Mouse (Mus musculus): ENCODE measurements at regions not wholly inside any gene's neighbourhood (a gene's known extent, or its start where the extent isn't known, plus 50 kb on each side); places are given as distances from the start of the nearest gene placed in this dataset.

DNA sequence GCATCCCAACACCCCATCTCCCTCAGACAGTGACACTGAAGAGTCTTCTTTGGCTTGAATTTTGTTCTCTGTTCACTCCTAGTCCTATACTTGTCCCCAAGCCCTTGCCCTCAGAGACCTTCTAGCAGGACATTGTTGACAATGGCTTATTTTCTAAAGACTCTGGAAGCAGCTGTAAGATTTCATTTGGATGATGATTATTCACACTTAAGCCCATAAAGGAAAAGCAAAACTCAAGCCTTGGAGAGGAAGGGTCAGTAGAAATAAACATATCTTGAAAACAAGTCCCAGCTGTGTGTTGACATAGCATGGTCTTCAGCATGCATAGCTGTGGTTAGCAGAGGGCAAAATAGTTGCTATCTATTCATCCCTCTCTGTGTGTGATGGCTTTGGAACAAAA is 59.9 kb upstream of the Cdh11 start:
- no peak for DNase-seq (ENCODE audit: low read depth)

DNA sequence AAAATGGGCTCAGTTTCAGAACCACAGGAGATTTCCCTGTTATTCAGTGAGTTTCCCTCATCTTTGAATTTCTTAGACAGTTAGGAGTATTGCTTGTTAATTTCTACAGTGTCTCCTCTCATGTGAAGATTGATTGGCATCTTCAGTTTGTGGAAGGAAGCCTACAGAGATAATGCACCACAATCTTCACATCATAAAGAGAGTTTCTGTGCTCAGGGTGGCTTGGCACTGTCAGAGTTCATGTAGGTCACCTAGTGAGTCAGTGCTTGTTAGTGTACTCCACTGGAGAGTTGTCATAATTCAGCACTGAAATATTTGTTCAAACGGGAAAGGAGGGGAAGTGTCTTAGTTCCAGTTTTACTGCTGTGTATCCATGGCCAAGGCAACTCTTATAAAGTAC is 74.6 kb upstream of the Cdh11 start:
- no peak for DNase-seq (ENCODE audit: low read depth)

DNA sequence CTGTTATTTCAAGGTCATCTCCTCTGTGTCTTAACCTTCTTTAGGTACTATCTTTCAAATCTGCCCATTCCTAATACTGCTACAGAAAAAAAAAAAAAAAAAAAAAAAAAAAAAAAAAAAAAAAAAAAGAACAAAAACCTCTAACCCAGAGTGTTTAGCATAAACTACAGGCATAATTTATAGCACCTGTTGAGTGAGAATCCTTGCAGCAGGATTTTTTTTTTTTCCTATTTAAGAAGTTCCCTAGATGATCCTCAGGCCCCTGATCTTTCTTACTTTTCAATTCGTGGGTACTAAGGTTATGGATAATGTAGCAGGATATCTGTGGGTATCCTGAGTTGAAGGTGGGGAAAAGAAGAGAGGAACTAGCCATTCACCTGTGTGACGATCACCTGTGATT is 114.1 kb upstream of the Cdh11 start:
- DNase-seq (ENCODE audit: low read depth) = no peak

DNA sequence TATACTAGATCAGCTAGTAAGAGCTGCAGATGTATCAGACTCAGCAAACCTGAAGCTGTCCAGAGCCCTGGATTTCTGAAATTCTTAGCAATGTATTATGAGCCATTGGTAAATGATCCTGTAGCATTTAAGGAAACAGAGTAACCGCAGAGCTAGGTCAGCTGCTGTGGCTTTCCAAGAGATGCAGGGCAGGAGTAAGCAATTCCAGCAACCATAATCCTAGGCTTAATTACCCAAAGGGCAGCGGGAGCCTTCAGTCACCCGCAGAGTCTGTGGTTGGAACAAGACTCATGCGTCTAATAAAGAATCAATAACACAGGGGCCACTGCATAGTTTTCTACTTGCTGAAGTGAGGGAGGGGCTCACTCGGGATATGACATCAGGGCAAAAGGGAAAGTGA is 115.2 kb upstream of the Cdh11 start:
- no peak for DNase-seq (ENCODE audit: low read depth)

DNA sequence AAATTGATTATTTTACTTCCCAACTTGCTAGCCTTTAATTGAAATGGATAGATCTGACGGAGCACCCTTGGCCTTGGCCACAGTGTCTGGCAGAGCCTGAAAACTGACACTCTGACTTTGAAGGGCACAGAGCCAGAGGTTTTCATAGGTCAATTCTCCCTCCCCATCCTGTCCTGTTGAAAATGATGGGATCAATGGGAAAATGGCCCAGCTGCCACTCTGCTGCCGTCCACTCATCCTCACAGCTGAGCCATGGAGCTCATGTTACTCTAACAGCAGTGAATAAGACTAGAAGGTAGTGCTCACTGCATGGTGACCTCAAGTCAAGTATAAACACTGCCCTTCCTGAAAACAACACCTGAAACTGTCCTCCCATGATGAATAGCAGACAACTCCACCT is 122.0 kb upstream of the Cdh11 start:
- no peak for DNase-seq (ENCODE audit: low read depth)

DNA sequence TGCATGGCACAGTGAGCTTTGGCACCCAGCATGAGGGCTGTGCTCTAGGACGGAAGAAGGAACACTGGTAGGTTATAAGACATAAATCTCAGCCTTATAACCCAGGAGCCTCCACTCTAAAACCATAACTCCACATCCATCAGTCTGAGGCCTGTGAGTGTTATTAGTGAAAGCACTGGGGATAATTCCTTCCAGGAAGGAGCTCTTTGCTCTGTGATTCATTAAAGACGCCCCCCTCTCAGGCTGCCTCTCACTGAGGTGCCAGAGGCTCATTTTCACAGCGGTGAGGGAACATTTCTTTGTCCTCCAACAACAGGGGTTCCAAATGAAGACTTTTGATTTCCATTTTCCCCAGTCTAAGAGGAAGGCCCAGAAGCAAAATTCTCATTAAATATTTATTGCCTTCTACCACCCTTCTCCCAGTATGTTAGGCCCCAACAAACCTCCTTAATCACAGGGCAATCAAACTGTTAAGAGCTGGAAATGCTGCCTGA is 145.9 kb upstream of the Cdh11 start:
- no peak for DNase-seq (ENCODE audit: low read depth)

DNA sequence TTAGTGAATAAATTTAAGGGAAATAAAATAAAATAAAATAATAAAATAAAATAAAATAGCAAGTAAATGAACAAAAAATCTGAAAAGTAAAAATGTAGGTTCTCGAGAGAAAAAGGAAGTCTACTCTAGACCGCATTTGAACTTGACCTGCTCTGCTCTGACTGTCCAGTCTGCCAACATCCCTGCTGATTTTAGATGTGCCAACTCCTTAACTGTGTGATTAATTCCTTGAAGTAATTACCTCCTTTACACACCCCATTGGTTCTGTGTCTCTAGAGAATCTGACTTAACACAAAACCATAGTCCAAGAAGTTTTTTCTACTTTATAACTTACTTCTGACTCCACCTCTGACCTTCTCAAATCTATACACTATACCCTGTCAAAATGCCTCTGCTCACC is 153.3 kb upstream of the Cdh11 start:
- no peak for DNase-seq (ENCODE audit: low read depth)

DNA sequence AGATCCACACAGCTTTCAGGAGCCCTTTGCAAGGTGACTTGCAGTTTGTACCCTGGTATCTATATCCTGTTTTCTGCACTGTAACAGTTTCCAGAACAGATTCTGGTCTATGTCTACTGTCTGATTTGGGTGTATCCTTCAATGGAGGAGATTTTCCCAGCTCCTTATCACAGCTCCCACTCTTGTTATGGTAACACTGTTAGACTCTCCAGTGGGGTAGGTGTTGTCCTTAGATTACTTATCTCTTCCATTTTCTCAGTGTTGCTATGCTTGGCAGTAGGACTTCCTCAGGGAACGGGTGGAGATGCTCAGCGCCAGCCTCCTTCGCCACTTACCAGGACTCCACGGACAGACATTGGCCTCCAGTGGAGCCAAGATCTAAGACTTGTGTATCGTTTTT is 160.1 kb upstream of the Cdh11 start:
- DNase-seq (ENCODE audit: low read depth) = no peak

DNA sequence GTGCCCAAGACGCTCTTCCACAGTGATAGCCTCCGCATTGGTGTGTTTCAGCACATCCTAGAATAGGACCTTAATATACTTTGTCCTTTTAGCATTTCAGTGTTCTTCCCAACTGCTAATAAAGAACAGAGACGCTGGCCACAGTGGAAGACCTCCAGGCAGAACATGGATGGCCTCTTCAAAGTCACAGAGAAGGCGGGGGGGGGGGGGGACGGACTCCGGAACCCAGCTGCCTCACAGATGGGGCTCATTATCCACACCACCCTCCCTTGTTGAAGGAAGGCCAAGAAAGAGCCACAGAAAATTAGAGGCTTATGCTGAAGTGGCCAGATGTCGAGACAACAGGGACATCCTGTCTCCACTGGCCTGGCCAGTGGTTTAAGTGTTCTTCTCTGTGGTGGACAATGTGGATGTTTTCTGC is 192.7 kb upstream of the Cdh11 start:
- DNase-seq (ENCODE audit: low read depth) = no peak

DNA sequence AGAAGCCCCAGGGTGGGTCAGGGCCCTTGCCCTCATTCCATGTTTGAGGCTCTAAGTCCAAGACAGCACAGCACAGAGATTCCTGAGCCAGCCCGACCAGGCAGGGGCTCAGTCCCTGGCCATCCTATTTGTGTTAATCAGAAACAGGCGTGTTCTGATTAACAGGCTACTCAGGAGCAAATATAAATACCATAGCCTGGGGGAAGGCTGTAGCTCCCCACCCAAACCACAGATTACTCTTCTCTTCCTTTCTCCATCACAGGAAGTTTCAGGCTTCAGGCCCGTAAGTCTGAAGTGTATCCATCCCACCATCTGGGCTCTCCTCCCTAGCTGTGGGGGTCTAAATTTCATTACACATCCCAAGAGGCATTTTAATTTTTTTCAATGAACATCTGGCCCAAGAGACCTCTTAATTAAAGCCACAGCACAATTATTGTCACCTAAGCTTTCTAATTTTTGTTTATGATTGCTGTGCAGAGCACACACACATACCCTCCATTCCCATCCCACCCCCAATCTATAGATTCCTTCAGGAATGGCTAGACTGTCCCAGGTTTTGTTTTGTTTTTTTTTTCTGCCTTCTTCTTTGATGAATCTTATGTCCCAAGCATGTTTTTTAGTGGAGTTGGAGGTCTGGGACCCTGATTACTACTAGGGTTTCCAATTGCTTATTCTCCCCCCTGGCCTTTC is 197.9 kb upstream of the Cdh11 start:
- no peak for DNase-seq (ENCODE audit: low read depth)

DNA sequence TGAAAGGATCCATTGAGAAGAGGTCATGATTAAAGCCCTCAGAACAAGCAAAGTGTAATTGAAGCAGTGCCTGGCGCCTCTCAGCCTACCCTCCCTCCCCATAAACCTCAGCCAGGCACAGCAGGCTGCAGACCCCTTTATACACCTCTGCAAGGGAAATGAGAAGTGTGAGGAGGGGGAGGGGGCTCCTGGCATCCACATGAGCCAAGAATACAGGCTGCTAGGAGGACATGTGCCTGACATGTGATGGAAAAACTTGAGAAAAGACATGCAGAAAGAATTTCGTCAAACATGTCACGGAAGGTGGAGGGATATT is 198.4 kb upstream of the Cdh11 start:
- no peak for DNase-seq (ENCODE audit: low read depth)

DNA sequence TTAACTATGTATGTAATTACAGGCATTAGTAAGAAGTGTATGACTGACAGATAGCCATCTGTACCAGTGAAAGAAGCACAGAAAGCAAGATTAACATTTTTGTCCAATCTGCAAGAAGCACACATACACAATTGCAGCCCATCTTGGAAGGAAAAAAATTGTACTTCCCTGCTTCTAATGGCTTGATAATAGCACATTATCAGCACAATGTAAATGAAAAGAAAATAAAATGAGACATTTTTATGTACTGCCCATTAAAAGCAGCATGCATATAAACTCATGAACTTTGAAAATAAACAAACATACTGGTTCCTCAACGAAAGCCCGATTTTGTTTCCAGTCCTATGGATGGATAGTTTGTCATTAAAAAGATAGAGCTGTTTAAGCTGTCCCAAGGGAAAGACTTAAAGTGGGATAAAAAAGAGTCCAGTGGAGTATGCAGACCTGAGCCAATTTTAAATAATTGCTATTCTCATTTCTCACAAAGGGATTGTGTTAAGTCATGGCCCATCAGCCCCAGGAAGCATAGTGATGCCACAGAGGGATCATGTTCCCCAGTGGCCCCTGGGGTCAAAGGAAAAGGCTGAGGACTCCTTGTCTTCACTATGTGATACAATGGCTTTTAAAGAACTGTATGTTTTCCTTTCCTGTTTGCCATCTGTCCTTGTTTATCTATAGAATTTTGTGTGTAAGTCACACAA is 222.0 kb upstream of the Cdh11 start:
- no peak for DNase-seq (ENCODE audit: low read depth)

DNA sequence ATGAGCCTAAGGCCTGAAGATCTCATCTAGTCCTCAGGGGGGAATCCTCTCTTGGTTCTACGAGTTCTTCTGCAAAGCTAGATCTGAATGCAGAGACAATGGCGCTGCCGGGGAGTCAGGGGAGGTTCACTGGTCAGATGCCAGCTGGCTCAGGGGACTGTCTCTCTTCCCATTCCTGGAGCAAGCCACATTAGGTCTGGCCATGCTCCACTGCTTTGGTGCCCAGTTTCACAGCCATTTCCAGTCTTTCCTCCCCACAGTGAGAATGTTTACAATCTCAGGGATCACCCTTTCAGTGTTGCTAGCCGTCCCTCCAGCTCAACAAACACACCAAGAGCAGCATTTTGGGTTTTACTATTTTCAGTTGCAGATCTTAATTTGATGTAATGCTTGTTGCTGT is 233.7 kb upstream of the Cdh11 start:
- no peak for DNase-seq (ENCODE audit: low read depth)

DNA sequence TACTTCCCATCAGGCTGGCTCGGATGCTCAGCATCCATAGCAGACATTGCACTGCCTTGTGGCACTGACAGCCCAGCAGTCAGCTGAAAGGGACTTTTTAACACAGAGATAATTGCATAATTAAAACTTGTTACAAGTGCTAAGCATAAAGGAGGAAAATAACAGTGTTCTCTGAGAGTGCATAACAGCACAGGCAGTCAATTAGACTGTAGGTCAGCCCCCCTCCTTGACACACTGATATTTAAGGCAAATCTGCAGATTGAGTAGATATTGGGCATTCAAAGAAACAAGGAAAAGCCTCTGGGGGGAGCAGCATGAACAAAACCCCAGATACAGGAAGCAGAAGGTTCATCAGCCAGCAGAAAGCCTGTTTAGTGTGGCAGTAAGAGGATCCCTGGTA is 237.8 kb upstream of the Cdh11 start:
- no peak for DNase-seq (ENCODE audit: low read depth)

DNA sequence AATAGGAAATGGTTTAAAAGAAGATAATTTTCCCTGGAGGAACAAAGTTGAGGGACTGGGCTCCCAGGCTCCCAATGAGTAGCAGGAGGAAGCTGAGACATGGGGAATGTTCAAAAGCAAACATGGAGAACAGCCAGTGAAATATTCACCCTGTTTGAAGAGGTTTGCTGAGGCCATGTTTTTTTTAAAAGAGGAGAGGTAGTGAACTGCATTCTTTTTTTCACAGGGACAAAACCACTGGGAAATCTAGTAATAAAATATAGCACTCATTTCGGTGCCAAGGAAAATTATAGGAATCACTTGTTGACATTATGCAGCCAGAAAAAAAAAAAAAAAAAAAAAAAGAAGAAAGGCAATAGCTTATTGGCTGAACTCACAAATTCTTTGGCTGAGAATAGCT is 246.3 kb upstream of the Cdh11 start:
- DNase-seq (ENCODE audit: low read depth) = no peak

DNA sequence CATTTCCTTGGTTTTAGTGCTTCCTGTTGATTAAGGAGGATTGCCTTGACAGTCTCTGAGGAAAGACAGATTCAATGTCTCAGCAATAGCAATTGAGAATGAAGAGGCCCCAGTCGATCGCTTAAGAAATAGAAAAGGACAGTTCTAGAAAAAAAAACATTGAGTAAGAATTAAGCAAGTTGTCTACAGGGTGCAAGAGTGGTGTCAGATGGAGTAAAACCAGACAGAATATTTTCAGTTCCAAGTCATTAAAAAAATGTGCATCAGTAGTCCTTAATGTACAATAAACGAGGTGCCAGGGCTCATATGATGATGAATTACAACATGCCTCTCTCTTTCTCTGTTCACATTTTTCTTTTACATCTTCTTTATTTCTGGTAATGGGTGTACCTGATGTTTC is 248.5 kb upstream of the Cdh11 start:
- no peak for DNase-seq (ENCODE audit: low read depth)

DNA sequence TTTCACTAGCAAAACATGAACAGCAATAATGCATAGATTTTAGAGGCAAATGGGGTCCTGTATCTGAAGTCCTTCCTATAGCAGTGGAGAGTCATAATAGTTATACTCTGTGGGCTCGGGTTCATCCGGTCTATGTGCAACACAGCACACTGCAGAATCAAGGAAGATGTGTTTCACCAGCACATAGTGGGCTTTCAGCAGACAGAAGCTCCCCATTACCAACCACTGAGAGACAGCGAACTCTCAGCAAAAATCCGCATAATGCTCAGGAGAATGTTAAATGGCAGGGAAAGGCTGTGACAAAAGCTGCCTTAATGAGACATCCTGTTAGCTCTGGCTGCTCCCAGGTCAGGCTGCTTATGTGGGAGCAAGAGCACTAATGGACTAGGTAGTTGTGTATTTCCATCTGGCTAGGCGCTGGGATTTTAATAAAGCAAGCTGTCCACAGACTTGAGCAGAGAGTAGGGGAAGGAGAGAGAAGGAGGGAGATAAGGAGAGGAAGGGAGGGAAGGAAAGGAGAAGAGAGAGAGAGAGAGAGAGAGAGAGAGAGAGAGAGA is 286.7 kb upstream of the Cdh11 start:
- DNase-seq (ENCODE audit: low read depth) = no peak

DNA sequence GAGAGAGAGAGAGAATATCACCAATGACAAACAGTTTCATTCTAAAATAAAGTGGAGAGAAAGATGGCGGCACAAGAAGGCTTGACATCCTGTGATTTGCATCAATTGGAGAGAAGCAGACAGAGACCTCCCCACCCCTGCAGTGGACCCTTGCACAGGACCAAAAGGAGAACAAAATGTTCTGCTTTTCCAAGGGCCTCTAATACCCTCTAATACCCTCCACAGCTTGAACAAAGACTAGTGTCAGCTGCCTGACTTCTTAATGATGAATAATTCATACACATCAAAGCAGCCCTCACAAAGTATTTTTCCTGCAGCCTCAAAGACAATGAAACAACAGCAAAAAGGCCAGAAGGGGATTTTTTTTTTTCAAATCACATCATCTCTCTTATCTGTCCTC is 287.2 kb upstream of the Cdh11 start:
- no peak for DNase-seq (ENCODE audit: low read depth)

DNA sequence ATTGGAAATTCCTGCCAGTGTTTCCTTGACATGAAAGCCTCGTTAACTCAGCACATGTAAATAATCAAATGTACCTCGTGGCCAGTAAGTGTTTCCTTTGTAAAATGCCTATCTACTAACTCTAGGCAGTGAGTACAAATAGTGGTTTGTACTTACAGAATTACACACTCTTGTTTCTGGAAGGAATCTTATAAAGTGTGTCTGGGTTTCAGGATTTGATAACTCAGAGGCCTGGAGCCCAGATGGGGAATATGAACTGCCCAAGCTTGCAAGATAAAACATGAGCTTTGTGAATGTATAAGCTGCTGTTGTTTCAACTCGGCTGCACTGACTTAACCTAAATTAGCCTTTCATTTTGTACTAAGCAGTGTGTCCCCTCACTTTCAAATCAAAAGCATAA is 293.1 kb upstream of the Cdh11 start:
- no peak for DNase-seq (ENCODE audit: low read depth)

DNA sequence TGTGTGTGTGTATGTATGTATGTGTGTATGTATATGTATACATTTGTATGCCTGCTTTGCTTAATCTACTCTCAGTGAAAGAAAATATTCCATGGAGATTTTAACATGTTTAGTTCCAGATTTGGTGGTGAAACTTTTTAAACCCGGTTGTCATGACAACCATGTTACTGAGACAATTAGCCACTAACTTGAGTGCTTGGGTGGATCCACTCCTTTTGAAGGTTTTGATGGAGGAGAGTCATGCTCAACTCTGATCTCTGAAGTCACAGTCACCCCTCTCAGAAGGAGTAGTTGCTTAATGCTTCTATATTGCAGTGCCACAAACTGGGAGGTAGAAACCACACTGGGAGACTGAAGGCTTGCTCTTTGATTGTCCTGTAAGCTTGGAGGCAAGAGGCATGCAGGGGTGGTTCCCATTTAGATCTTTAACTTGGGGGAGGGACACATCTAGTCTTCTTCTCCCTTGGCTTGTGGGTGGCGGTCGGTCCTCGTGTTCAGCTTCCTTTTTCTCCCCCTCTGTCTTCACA is 301.6 kb upstream of the Cdh11 start:
- no peak for DNase-seq (ENCODE audit: low read depth)

DNA sequence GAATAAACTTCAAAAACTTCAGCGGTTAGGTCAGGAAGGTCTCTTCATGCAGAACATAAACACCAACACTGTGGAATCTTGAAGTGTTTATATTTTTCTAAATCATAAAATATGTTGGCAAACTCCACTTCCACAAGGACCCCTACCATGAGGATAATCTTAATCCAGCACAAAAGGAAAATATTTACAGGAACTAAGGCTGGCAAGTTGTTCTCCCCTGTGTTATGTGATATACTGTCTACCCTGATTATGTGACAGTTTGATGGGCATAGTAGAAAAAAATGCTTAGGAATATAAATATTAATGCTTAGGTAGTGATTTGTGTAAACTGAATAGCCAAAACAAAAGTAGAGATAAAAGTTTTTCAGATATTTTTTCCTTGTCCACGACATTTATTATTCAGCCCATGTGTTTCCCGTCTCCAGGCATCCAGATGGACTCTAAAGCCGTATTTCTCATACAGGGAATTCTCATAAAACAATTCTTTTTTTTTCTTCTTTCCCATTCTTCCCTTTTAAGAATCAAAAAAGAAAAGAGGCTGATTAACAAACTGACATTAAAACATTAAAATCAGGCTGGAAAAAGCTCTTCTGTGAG is 311.2 kb upstream of the Cdh11 start:
- no peak for DNase-seq (ENCODE audit: low read depth)

DNA sequence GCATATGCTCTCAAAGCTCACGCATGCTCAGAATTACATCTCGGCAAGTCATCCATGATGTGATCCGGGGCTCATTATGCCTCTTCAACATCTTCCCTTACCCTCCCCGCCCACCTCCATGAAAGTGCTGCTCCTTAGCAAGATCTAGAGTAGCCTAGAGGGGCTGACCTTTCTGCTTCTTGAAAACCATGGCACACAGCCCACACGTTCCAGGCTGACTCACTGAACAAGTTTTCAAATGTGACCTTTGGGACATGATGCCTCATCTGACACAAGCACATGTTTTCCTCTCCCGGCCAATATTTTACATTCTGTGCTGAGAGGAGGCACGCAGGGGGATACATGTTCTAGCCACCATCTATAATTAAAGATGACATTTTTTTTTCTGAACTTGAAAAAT is 340.1 kb upstream of the Cdh11 start:
- DNase-seq (ENCODE audit: low read depth) = no peak

DNA sequence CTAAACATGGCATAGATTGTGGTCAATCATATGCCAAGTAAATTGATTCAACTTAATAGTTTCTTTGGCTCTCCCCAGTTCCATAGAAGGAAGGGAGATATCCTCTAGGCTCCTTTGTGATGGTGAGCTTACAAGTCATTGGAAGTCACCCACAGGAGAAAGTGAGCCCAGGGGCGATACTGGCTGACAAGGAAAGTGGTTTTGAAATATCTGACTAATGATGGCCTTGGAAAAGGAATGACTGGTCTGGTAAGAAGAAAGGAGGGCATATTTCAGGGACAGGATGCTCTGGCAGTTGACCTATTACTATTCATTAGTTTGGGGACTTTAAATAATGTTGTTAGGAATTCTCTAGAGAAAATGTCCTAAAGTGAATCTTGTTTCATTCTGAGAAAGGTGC is 352.7 kb upstream of the Cdh11 start:
- no peak for DNase-seq (ENCODE audit: low read depth)

Measured in naive thymus-derived CD4-positive, alpha-beta T cell, adult 2 months (primary cell).